Mouse (Mus musculus): ENCODE measurements around the gene Olfr427. TPM values are rescaled to one million over a fixed set of nuclear protein-coding genes. Genes with fewer than 3 reads are reported as not detected.
"Not testable (repeated sequence)": the region's sequence is repeated elsewhere in the genome, so short reads cannot be mapped to it uniquely, and the experiment has no call there.

Olfr427 gene
- not detected in 2 replicates for polyA plus RNA-seq (2015; fragmentation: Nextera tagmentation; extraction: Ambion mirVana)

DNA sequence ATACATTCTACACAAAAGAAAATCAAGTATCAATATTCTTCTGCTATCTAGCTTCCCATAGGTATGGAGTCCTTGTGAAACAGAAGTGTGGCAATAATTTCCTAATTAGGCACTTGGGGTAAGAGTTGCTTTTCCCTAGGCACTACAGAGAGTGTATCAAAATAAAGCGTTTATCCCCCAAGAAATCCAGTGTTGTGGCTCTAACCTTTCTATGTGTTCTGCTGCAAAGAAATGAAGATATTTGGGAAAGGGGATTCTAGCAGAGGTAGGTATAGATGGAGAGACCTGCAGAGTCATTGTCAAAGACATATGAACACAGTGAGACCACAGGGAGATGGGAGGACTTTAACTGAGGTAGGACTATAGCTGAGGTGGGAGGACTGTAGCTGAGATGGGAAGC, at the start of gene Olfr427:
TSS of gene Olfr427 (plus strand) at position 301 of the 400 bp plus-strand sequence.
- Histone ChIP-seq H3K27ac (replicated peaks) (no peak within 1 kb of the TSS), H3K4me1 (no peaks in the 10 kb centered on the region), H3K9me3 (replicated peaks) (no peaks in the 10 kb centered on the region), H3K27me3 (no peaks in the 10 kb centered on the region), H3K9ac (no peak within 1 kb of the TSS), H3K36me3 (no peaks in the 10 kb centered on the region), H3K4me2 (replicated peaks) (no peak within 1 kb of the TSS), H3K4me3 (replicated peaks) (no peak within 1 kb of the TSS)
- WGBS = 89% methylated on average over 1 of the region's 1 CpGs
- no peak for ATAC-seq (ENCODE audit: insufficient number of reproducible peaks, low FRiP score, low TSS enrichment, low read depth)

DNA sequence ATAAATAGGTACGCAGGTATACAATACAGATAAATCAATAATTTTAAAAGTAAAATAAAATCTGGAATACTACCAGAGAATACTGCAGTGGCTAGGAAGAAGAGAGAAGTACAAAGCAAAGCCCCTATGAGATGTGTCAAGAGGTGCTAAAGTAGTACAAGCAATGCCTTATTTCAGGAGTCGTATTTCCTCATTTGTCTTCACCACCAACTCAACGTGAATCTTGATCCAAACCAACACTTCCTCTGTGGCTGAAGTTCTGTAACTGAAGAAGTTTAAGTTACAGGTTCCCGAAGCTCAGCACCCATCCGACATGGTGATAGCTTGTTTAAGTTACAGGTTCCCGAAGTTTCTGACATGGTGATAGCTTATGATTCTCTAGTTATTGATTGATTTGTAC, 48.5 kb upstream of the Olfr427 start:
- not testable (repeated sequence) for H3K9me3 ChIP-seq (replicated peaks); H3K27ac ChIP-seq (replicated peaks); H3K4me1 ChIP-seq; H3K36me3 ChIP-seq; H3K4me3 ChIP-seq (replicated peaks); ATAC-seq (ENCODE audit: insufficient number of reproducible peaks, low FRiP score, low TSS enrichment, low read depth); H3K27me3 ChIP-seq; H3K4me2 ChIP-seq (replicated peaks); H3K9ac ChIP-seq
- 76% methylated on average over 6 of the region's 6 CpGs for WGBS

DNA sequence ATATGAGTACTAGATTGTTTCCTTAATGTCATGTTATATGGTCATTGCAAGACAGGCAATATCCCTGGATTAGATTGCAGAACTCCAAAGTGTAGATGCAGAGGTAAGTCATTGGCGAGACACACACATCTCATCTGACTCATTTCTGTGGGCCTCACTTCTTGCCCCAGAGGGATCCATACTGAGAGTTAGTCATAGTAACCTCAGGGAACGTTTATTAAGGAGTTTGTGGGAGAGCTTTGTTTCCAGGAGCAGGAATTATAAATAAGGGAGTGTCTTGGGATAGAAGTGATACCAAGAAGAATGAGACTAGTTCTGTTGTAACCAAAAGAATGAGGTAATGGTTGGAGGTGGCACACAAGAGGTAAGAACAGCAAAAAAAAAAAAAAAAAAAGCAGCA, 47.8 kb upstream of the Olfr427 start, which contains the start of gene Olfr432:
TSS of gene Olfr432 (plus strand) at position 313 of the 400 bp plus-strand sequence.
- H3K4me2 ChIP-seq (replicated peaks) = no peak within 1 kb of the TSS
- H3K36me3 ChIP-seq = no peaks in the 10 kb centered on the region
- H3K4me1 ChIP-seq = no peaks in the 10 kb centered on the region
- no peak within 1 kb of the TSS for H3K9ac ChIP-seq
- H3K9me3 ChIP-seq (replicated peaks) = no peaks in the 10 kb centered on the region
- ATAC-seq (ENCODE audit: insufficient number of reproducible peaks, low FRiP score, low TSS enrichment, low read depth) = no peak
- H3K4me3 ChIP-seq (replicated peaks) = no peak within 1 kb of the TSS
- H3K27me3 ChIP-seq = no peaks in the 10 kb centered on the region
- WGBS = 54% methylated on average over 2 of the region's 2 CpGs
- no peak within 1 kb of the TSS for H3K27ac ChIP-seq (replicated peaks)

DNA sequence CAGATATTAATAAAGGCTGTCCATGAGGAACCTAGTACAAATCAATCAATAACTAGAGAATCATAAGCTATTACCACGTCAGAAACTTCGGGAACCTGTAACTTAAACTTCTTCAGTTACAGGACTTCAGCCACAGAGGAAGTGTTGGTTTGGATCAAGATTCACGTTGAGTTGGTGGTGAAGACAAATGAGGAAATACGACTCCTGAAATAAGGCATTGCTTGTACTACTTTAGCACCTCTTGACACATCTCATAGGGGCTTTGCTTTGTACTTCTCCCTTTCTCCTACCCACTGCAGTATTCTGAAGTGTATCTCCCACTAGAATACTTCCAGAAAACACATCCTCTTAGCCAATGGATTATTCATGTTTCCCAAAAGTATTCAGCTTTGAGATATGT, 47.3 kb upstream of the Olfr427 start:
- not testable (repeated sequence) for H3K9ac ChIP-seq; H3K4me1 ChIP-seq; H3K4me3 ChIP-seq (replicated peaks); ATAC-seq (ENCODE audit: insufficient number of reproducible peaks, low FRiP score, low TSS enrichment, low read depth); H3K27me3 ChIP-seq; H3K4me2 ChIP-seq (replicated peaks); H3K36me3 ChIP-seq; H3K9me3 ChIP-seq (replicated peaks); H3K27ac ChIP-seq (replicated peaks)
- WGBS = 72% methylated on average over 4 of the region's 4 CpGs

DNA sequence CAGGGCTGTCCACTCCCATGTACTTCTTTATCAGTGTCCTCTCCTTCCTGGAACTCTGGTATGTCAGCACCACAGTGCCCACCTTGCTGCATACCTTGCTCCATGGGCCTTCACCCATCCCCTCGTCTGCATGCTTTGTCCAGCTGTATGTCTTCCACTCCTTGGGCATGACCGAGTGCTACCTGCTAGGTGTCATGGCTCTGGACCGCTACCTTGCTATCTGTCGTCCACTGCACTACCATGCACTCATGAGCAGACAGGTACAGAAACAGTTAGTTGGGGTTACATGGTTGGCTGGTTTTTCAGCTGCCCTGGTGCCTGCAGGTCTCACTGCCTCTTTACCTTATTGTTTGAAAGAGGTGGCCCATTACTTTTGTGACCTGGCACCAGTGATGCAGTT, 46.2 kb upstream of the Olfr427 start:
- Histone ChIP-seq H3K27ac (replicated peaks) (no peak overlapping the region), H3K27me3 (no peaks in the 10 kb centered on the region), H3K4me3 (replicated peaks) (no peak overlapping the region), H3K36me3 (no peaks in the 10 kb centered on the region), H3K4me1 (no peaks in the 10 kb centered on the region), H3K9me3 (replicated peaks) (no peaks in the 10 kb centered on the region), H3K4me2 (replicated peaks) (no peak overlapping the region), H3K9ac (no peak overlapping the region)
- 88% methylated on average over 4 of the region's 4 CpGs for WGBS
- no peak for ATAC-seq (ENCODE audit: insufficient number of reproducible peaks, low FRiP score, low TSS enrichment, low read depth)

DNA sequence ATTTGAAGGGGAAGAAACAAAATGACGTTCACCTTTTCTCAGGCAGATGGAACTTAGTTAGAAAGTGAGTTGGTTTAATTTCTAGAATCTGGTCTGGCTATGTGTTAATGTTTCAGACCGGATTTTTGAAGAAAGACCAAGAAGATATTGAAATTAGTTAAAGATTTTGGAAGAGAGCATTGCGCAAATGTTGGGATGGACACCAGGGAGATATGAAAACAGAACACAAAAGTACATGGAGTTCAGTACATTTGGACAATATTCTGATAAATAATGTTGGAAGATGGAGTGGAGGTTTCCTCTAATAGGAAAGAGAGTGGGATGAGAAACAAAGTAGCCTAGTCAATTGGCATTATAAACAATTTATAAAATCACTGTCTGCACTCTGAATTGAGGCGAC, 45.2 kb upstream of the Olfr427 start:
- Histone ChIP-seq H3K9me3 (replicated peaks) (no peaks in the 10 kb centered on the region), H3K27ac (replicated peaks) (no peak overlapping the region), H3K36me3 (no peaks in the 10 kb centered on the region), H3K9ac (no peak overlapping the region), H3K27me3 (no peaks in the 10 kb centered on the region), H3K4me3 (replicated peaks) (no peak overlapping the region), H3K4me2 (replicated peaks) (no peak overlapping the region), H3K4me1 (no peaks in the 10 kb centered on the region)
- WGBS = 85% methylated on average over 4 of the region's 4 CpGs
- no peak for ATAC-seq (ENCODE audit: insufficient number of reproducible peaks, low FRiP score, low TSS enrichment, low read depth)

DNA sequence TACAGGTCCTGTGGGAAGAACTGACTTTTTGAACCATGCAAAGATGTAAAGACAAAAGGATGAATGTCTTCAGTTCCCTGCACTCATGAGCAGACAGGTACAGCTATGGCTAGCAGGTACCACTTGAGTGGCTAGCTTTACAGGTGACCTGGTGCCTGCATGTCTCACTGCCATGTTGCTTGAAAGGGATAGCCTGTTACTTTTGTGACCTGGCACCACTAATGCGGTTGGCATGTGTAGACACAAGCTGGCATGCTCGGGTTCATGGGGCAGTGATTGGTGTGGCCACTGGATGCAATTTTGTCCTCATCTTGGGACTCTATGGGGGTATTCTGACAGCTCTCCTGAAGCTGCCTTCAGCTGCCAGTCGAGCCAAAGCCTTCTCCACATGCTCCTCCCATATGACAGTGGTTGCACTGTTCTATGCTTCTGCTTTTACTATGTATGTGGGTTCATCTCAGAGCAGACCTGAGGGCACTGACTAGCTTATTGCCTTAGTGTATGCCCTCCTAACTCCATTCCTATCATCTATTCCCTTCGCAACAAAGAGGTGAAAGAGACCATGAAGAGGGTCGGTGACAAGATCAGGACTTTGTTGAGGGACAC, 44.7 kb upstream of the Olfr427 start:
- no peak overlapping the region for H3K9ac ChIP-seq
- ATAC-seq (ENCODE audit: insufficient number of reproducible peaks, low FRiP score, low TSS enrichment, low read depth) = no peak
- no peaks in the 10 kb centered on the region for H3K9me3 ChIP-seq (replicated peaks)
- WGBS = 78% methylated on average over 5 of the region's 5 CpGs
- H3K36me3 ChIP-seq = no peaks in the 10 kb centered on the region
- H3K4me2 ChIP-seq (replicated peaks) = no peak overlapping the region
- H3K27ac ChIP-seq (replicated peaks) = no peak overlapping the region
- H3K4me3 ChIP-seq (replicated peaks) = no peak overlapping the region
- no peaks in the 10 kb centered on the region for H3K4me1 ChIP-seq
- no peaks in the 10 kb centered on the region for H3K27me3 ChIP-seq

DNA sequence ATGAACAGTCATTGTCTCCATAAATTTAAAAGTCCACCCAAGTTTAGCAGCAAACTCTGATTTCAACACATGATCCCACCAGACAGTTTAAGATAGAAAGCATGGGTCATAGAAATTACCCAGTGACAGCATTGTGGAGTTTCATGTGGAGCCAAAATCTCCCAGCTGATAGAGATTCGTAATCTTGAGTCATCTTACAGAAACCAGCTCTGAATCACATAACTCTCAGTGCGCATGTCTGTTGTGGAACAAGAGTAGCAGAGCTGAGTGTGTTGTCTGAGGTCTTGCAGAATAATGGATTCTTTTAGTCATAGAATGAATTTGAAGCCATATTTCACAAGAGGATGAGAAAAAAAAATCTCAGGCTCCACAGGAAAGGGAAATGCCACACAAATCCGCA, 43.7 kb upstream of the Olfr427 start:
- H3K9ac ChIP-seq = no peak overlapping the region
- H3K9me3 ChIP-seq (replicated peaks) = no peaks in the 10 kb centered on the region
- H3K27me3 ChIP-seq = no peaks in the 10 kb centered on the region
- H3K4me3 ChIP-seq (replicated peaks) = no peak overlapping the region
- H3K4me1 ChIP-seq = no peaks in the 10 kb centered on the region
- ATAC-seq (ENCODE audit: insufficient number of reproducible peaks, low FRiP score, low TSS enrichment, low read depth) = no peak
- no peak overlapping the region for H3K4me2 ChIP-seq (replicated peaks)
- no peak overlapping the region for H3K27ac ChIP-seq (replicated peaks)
- 75% methylated on average over 3 of the region's 3 CpGs for WGBS
- no peaks in the 10 kb centered on the region for H3K36me3 ChIP-seq

DNA sequence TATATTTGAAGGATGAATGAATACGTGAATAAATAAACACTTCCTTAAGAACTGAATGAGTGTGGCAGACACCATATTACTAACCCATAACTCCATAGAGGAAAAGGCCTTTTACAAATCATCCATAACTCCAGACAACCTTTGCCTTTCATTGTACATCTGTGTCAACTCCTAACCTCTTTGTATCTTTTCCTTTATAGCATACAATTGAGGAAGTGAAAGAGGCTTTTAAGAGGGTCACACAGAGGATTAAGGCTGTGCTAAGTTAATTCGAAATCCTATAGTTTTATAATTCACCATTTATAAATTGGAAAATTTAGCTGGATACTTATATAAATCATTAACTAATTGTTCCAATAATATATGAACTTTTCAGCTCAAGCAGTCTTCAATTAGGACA, 41.4 kb upstream of the Olfr427 start:
- 76% methylated on average over 2 of the region's 2 CpGs for WGBS
- no peak for ATAC-seq (ENCODE audit: insufficient number of reproducible peaks, low FRiP score, low TSS enrichment, low read depth)
- no peak overlapping the region for H3K9ac ChIP-seq
- H3K4me1 ChIP-seq = no peaks in the 10 kb centered on the region
- H3K36me3 ChIP-seq = no peaks in the 10 kb centered on the region
- H3K27ac ChIP-seq (replicated peaks) = no peak overlapping the region
- no peak overlapping the region for H3K4me3 ChIP-seq (replicated peaks)
- H3K27me3 ChIP-seq = no peaks in the 10 kb centered on the region
- H3K4me2 ChIP-seq (replicated peaks) = no peak overlapping the region
- no peaks in the 10 kb centered on the region for H3K9me3 ChIP-seq (replicated peaks)

DNA sequence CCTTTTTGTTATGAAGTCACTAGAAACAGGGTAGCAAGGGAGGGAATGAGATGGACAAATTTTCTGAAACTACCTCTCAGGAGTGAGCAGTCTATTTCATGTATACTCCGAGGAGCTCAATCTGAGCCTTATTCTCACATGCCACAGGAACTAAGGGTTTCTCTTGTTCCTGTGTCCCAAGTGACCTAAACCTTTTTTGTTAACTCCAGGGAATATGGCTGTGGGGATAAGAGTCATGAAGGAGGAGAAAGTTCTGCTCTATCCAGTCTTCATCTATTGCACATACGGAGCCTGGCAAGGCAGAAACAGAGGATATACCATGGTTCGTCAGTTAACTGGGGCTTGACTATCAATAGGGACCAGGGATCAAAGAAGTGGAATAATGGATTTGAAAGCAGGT, 30.4 kb upstream of the Olfr427 start, which contains the start of gene Olfr430:
TSS of gene Olfr430 (plus strand) at position 301 of the 400 bp plus-strand sequence.
- no peak within 1 kb of the TSS for H3K4me2 ChIP-seq (replicated peaks)
- H3K27ac ChIP-seq (replicated peaks) = no peak within 1 kb of the TSS
- no peak within 1 kb of the TSS for H3K9ac ChIP-seq
- 80% methylated on average over 3 of the region's 3 CpGs for WGBS
- ATAC-seq (ENCODE audit: insufficient number of reproducible peaks, low FRiP score, low TSS enrichment, low read depth) = no peak
- H3K9me3 ChIP-seq (replicated peaks) = no peaks in the 10 kb centered on the region
- no peaks in the 10 kb centered on the region for H3K36me3 ChIP-seq
- H3K4me3 ChIP-seq (replicated peaks) = no peak within 1 kb of the TSS
- no peaks in the 10 kb centered on the region for H3K27me3 ChIP-seq
- no peaks in the 10 kb centered on the region for H3K4me1 ChIP-seq

DNA sequence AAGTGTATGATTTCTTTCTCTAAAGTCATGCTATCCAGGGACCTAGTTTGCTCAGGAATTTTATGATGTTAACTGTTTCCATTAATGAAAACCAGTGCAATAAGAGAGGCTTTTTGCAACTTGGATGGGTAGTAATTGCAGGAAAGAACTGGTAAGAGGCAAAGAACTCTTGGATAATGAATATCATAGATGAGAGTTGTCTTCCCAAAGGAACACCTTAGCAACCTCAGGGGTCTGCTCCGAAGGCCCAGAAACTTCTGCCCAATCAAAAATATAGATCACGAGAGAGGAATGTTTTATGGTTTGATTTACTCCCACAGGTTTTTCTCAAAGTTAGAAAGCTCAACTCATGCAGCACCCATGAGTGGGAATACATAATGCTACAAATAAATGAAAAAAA, 12.7 kb upstream of the Olfr427 start, which contains the start of gene Olfr429:
TSS of gene Olfr429 (plus strand) at position 301 of the 400 bp plus-strand sequence.
- ATAC-seq (ENCODE audit: insufficient number of reproducible peaks, low FRiP score, low TSS enrichment, low read depth) = no peak
- no peaks in the 10 kb centered on the region for H3K9me3 ChIP-seq (replicated peaks)
- H3K4me2 ChIP-seq (replicated peaks) = no peak within 1 kb of the TSS
- H3K9ac ChIP-seq = no peak within 1 kb of the TSS
- 91% methylated on average over 2 of the region's 2 CpGs for WGBS
- H3K4me1 ChIP-seq = no peaks in the 10 kb centered on the region
- no peaks in the 10 kb centered on the region for H3K36me3 ChIP-seq
- H3K27ac ChIP-seq (replicated peaks) = no peak within 1 kb of the TSS
- H3K27me3 ChIP-seq = no peaks in the 10 kb centered on the region
- no peak within 1 kb of the TSS for H3K4me3 ChIP-seq (replicated peaks)

DNA sequence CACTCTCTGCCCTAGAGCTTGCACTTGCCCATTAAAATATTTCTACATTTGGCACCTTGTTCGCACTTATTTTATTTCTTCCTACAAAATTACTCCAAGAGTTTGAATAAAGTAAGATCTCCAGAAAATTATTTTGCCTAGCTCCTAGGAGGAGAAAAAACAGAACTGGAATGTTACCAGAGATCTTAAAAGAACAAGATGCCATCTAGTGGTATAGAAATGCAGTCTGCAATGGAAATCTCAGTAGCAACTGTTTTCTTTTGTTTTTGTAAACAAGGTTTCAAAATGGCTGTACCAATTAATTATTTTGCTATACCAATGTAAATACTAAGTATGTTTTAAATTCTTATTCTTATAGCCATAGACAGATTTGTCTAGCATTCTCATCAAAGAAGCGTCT, 7.0 kb downstream of the Olfr427 start:
- Histone ChIP-seq H3K27ac (replicated peaks) (no peak overlapping the region), H3K9me3 (replicated peaks) (no peaks in the 10 kb centered on the region), H3K36me3 (no peaks in the 10 kb centered on the region), H3K4me1 (no peaks in the 10 kb centered on the region), H3K9ac (no peak overlapping the region), H3K27me3 (no peaks in the 10 kb centered on the region), H3K4me3 (replicated peaks) (no peak overlapping the region), H3K4me2 (replicated peaks) (no peak overlapping the region)
- ATAC-seq (ENCODE audit: insufficient number of reproducible peaks, low FRiP score, low TSS enrichment, low read depth) = no peak
- 60% methylated on average over 2 of the region's 2 CpGs for WGBS
